Mouse (Mus musculus) heart, embryonic 12.5 days (tissue): ENCODE results near the gene Wbp2nl. TPM values are rescaled to one million over a fixed set of nuclear protein-coding genes. Genes with fewer than 3 reads are reported as not detected.

Source experiments
- ATAC-seq: fragments of 200-750 bp; cut with Nextera tagmentation; 2 replicates; pipeline ENCODE4 v1.8.0; 2017; ENCODE audit warnings: moderate TSS enrichment, moderate library complexity; ENCODE audit not compliant: insufficient number of reproducible peaks, low FRiP score
- H3K27ac ChIP-seq: fragments of 300-500 bp; sonication (generic); 2 replicates; pipeline ENCODE4 v1.5.1; 2016; ENCODE audit warnings: mild to moderate bottlenecking, moderate library complexity; ENCODE audit not compliant: poor library complexity, severe bottlenecking
- H3K27me3 ChIP-seq: fragments of 300-500 bp; sonication (generic); replicated peaks from 2 replicates; pipeline ENCODE4 v1.6.1; 2016; ENCODE audit warnings: mild to moderate bottlenecking, moderate library complexity
- H3K36me3 ChIP-seq: fragments of 300-500 bp; sonication (generic); 2 replicates; pipeline ENCODE4 v1.6.1; 2016; ENCODE audit warnings: mild to moderate bottlenecking, moderate library complexity
- H3K4me1 ChIP-seq: fragments of 300-500 bp; sonication (generic); replicated peaks from 2 replicates; pipeline ENCODE4 v1.6.1; 2016; ENCODE audit warnings: mild to moderate bottlenecking
- H3K4me2 ChIP-seq: fragments of 300-500 bp; sonication (generic); 2 replicates; pipeline ENCODE4 v1.6.1; 2016; ENCODE audit warnings: mild to moderate bottlenecking, moderate library complexity
- H3K4me3 ChIP-seq: fragments of 300-500 bp; sonication (generic); 2 replicates; pipeline ENCODE4 v1.5.1; 2016; ENCODE audit warnings: mild to moderate bottlenecking
- H3K9ac ChIP-seq: fragments of 300-500 bp; sonication (generic); 2 replicates; pipeline ENCODE4 v1.6.1; 2016; ENCODE audit warnings: mild to moderate bottlenecking, moderate library complexity
- H3K9me3 ChIP-seq: fragments of 300-500 bp; sonication (generic); replicated peaks from 2 replicates; pipeline ENCODE4 v1.6.1; 2016; ENCODE audit warnings: mild to moderate bottlenecking, moderate library complexity
- WGBS: fragments of 180-500 bp; shearing (Covaris S2); methylation state at CpG from one replicate; pipeline ENCODE4 v1.1.7; 2016; 5-methylcytosine and 5-hydroxymethylcytosine counted together
- polyA plus RNA-seq: library from polyadenylated mRNA; unstranded; fragments of >200 nt; fragmentation: Nextera tagmentation; extraction: Ambion mirVana; gene quantifications from 2 replicates; pipeline ENCODE4 v1.2.1, GENCODE M21; 2016

Gene Wbp2nl
- polyA plus RNA-seq, 1 experiment from 2014 or later, result 0.66 TPM

GRCm38 (mm10) chr15:82348258-82348998 lies 49.7 kb downstream of the Wbp2nl start:
- H3K27ac ChIP-seq, result no peak overlapping the region
- ATAC-seq, result no peak
- no peaks in the 10 kb centered on the region for H3K27me3 ChIP-seq
- peaks cover 34% of the 10 kb centered on the region for H3K4me1 ChIP-seq
- no peak overlapping the region for H3K9ac ChIP-seq
- 87% methylated on average over 8 of the region's 8 CpGs for WGBS
- H3K4me3 ChIP-seq, result no peak overlapping the region
- no peak overlapping the region for H3K4me2 ChIP-seq
- no peaks in the 10 kb centered on the region for H3K9me3 ChIP-seq
- peaks cover 43% of the 10 kb centered on the region for H3K36me3 ChIP-seq

- ATAC-seq, result no peak
- H3K27ac ChIP-seq, result no peak overlapping the region
- no peak overlapping the region for H3K4me2 ChIP-seq
- H3K36me3 ChIP-seq, result peaks cover 41% of the 10 kb centered on the region
- no peak overlapping the region for H3K4me3 ChIP-seq
- no peaks in the 10 kb centered on the region for H3K27me3 ChIP-seq
- WGBS, result 91% methylated on average over 2 of the region's 2 CpGs
- H3K4me1 ChIP-seq, result peaks cover 34% of the 10 kb centered on the region
- H3K9me3 ChIP-seq, result no peaks in the 10 kb centered on the region
- H3K9ac ChIP-seq, result no peak overlapping the region
These were observed 50.2 kb downstream of the Wbp2nl start for GRCm38 (mm10) chr15:82348999-82349341.

DNA sequence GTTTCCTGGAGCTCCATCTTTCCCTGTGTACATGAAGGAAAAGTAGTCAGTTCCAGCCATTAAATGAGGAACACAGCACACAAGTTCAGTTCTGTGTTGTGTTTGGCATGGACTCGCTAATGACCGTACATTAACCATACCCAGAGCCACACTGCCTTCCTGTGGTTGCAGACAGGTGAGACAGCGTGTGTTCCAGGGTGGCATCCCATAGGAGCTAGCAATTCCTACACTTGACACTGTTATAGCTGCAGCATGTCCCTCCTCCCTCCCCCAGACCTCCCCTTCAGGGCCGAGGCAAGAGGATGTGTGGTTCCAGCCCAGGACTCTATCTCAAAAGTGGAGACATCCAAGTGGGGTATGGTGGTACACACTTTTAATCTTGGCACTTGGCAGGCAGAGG lies 51.6 kb downstream of the Wbp2nl start:
- no peak overlapping the region for H3K4me3 ChIP-seq
- no peaks in the 10 kb centered on the region for H3K9me3 ChIP-seq
- WGBS, result 80% methylated on average over 4 of the region's 4 CpGs
- no peaks in the 10 kb centered on the region for H3K27me3 ChIP-seq
- H3K4me2 ChIP-seq, result no peak overlapping the region
- H3K36me3 ChIP-seq, result peaks cover 41% of the 10 kb centered on the region
- H3K9ac ChIP-seq, result no peak overlapping the region
- ATAC-seq, result no peak
- H3K27ac ChIP-seq, result no peak overlapping the region
- H3K4me1 ChIP-seq, result peaks cover 36% of the 10 kb centered on the region

- H3K27me3 ChIP-seq, result no peaks in the 10 kb centered on the region
- peak overlapping the region; percentile 63 for H3K9ac ChIP-seq
- peak overlapping the region; percentile 65 for H3K27ac ChIP-seq
- peak; percentile 63 for ATAC-seq
- H3K4me2 ChIP-seq, result peak overlapping the region; percentile 88
- peaks cover 41% of the 10 kb centered on the region for H3K36me3 ChIP-seq
- H3K4me3 ChIP-seq, result no peak overlapping the region; the same call in 1 of the 2 replicates
- H3K9me3 ChIP-seq, result no peaks in the 10 kb centered on the region
- peaks cover 36% of the 10 kb centered on the region for H3K4me1 ChIP-seq
- WGBS, result 36% methylated on average over 3 of the region's 3 CpGs
These were observed 52.7 kb downstream of the Wbp2nl start for GRCm38 (mm10) chr15:82351480-82351879.

GRCm38 (mm10) chr15:82353078-82353744 lies 54.5 kb downstream of the Wbp2nl start:
- no peaks in the 10 kb centered on the region for H3K9me3 ChIP-seq

DNA sequence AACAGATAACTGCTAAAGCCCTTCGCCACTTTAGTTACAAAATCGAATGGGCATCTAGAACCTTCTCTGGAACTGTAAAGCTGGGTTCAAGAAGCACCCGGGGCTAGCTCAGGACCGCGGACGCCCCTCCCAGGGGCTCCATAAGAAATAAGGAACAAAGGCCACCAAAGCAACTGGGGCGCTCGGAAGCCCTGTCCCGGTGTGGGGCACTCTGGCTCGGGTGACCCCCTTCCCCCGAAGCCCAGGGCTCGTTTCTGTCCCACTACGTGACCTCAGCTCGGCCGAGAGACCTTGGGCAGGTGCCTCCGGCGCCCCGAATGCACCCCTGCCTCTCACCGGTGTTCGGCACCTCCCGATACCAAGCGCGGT lies 55.0 kb downstream of the Wbp2nl start:
- Histone ChIP-seq H3K4me1 (peaks cover 25% of the 10 kb centered on the region), H3K4me3 (peak overlapping the region; percentile 97), H3K4me2 (peak overlapping the region; percentile 88), H3K9me3 (no peaks in the 10 kb centered on the region), H3K9ac (peak overlapping the region; percentile 99), H3K36me3 (peaks cover 25% of the 10 kb centered on the region), H3K27me3 (no peaks in the 10 kb centered on the region), H3K27ac (peak overlapping the region; percentile 89)
- ATAC-seq, result peak; percentile 34
- WGBS, result under 1% methylated on average over 23 of the region's 23 CpGs

More at GRCm38 (mm10) chr15:82353078-82353744, 54.5 kb downstream of the Wbp2nl start:
- no peak for ATAC-seq
- Histone ChIP-seq H3K4me2 (peak overlapping the region; percentile 88), H3K27ac (peak overlapping the region; percentile 89), H3K27me3 (no peaks in the 10 kb centered on the region), H3K4me3 (peak overlapping the region; percentile 97), H3K4me1 (peaks cover 22% of the 10 kb centered on the region), H3K36me3 (peaks cover 30% of the 10 kb centered on the region), H3K9ac (peak overlapping the region; percentile 99)
- 25% methylated on average over 14 of the region's 14 CpGs for WGBS

DNA sequence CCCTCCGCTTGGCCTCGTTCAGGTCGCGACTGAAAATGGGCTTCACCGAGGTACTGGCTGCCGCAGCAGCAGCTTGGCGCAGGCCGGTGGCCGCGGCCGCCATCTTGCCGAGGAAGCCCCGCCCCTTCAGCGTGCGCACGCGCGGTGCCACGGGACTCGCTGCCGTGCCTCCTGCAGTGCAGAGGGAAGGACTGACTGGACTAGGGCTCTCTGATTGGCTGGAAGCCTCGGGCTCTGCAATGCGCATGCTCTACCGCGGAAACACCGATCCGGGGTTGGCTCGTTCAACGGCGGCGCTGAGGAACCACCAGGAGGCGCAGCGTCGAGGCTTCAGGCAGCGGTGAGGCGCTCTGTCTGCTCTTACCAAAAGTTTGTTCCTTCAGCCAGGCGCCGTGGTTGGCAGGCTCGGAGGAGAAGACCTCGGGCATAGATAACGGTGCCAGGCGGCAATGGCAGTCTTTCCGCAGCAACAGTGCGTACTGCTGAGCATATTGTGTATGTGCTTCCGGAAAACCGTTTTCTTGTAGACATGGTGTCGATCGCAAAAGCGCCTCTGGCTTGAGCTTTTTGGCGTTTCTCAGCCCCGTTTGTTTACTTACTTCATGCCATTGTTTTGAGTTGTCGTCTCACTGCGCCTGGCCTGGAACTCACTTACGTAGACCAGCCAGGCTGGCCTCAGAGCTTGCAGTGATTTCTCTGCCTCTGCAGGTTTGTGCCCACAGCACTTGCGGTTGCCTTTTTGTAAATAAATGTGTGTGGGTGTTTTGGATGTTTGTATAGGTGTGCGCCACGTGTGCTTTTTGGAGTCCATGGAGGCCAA lies 55.6 kb downstream of the Wbp2nl start, which contains the start of gene Ndufa6:
Gene Ndufa6, minus strand, starts transcription at position 197 of the 820 bp plus-strand sequence.
- H3K9me3 ChIP-seq, result no peaks in the 10 kb centered on the region
- WGBS, result 2% methylated on average over 57 of the region's 57 CpGs

GRCm38 (mm10) chr15:82358431-82359260 lies 59.9 kb downstream of the Wbp2nl start:
- Histone ChIP-seq H3K9ac (peak overlapping the region; percentile 54), H3K27me3 (no peaks in the 10 kb centered on the region), H3K4me2 (peak overlapping the region; percentile 30; the same call in 1 of the 2 replicates), H3K4me3 (no peak overlapping the region), H3K9me3 (no peaks in the 10 kb centered on the region), H3K36me3 (no peaks in the 10 kb centered on the region), H3K27ac (peak overlapping the region; percentile 55; the same call in 1 of the 2 replicates), H3K4me1 (peaks cover 19% of the 10 kb centered on the region)
- WGBS, result 52% methylated on average over 22 of the region's 22 CpGs
- no peak for ATAC-seq

More for the DNA sequence above, 55.6 kb downstream of the Wbp2nl start, which contains the start of gene Ndufa6:
- H3K9ac ChIP-seq, result peak within 1 kb of the TSS; percentile 99
- peaks cover 19% of the 10 kb centered on the region for H3K36me3 ChIP-seq
- H3K27me3 ChIP-seq, result no peaks in the 10 kb centered on the region
- H3K4me2 ChIP-seq, result peak within 1 kb of the TSS; percentile 88
- ATAC-seq, result peak; percentile 98
- H3K27ac ChIP-seq, result peak within 1 kb of the TSS; percentile 89
- H3K4me3 ChIP-seq, result peak within 1 kb of the TSS; percentile 97
- peaks cover 31% of the 10 kb centered on the region for H3K4me1 ChIP-seq

- no peak overlapping the region for H3K9ac ChIP-seq
- H3K27ac ChIP-seq, result peak overlapping the region; percentile 45
- no peaks in the 10 kb centered on the region for H3K36me3 ChIP-seq
- peaks cover 16% of the 10 kb centered on the region for H3K4me1 ChIP-seq
- WGBS, result 72% methylated on average over 11 of the region's 11 CpGs
- no peak overlapping the region for H3K4me2 ChIP-seq
- 0 out of 2 replicates have a peak, but pooled peaks have one; percentile 45 for ATAC-seq
- no peak overlapping the region for H3K4me3 ChIP-seq
- no peaks in the 10 kb centered on the region for H3K9me3 ChIP-seq
- no peaks in the 10 kb centered on the region for H3K27me3 ChIP-seq
These were observed 62.8 kb downstream of the Wbp2nl start for GRCm38 (mm10) chr15:82361459-82362018.

DNA sequence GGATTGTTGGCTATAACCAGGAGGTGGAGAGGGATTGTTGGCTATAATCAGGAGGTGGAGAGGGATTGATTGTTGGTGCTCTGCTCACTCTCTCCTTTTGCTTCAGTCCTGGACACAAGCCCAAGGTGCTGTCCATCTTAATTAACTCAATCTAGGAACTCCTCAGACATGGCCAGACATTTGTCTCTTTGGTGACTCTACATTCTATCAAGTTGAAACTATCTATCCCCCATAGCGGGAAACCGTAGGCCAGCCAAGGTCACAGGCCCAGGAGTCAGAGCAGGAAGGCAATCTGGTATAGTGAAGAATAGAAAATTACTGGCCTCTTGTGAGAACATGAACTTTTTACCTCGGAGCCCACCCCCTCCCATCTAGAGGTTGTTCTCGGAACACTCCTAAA lies 63.5 kb downstream of the Wbp2nl start:
- 0 out of 2 replicates have a peak overlapping the region, but pooled peaks have one; percentile 45 for H3K27ac ChIP-seq
- ATAC-seq, result 0 out of 2 replicates have a peak, but pooled peaks have one; percentile 29

More for the DNA sequence above, 63.5 kb downstream of the Wbp2nl start:
- Histone ChIP-seq H3K4me2 (no peak overlapping the region), H3K9ac (no peak overlapping the region), H3K9me3 (no peaks in the 10 kb centered on the region), H3K4me1 (peaks cover 16% of the 10 kb centered on the region), H3K4me3 (no peak overlapping the region), H3K36me3 (no peaks in the 10 kb centered on the region), H3K27me3 (no peaks in the 10 kb centered on the region)
- 61% methylated on average over 4 of the region's 4 CpGs for WGBS
